Mouse (Mus musculus) thymus, postnatal 25 days (tissue): ENCODE results near the gene Pglyrp3.
"Not testable (repeated sequence)": the region's sequence is repeated elsewhere in the genome, so short reads cannot be mapped to it uniquely, and the experiment has no call there.

ENCODE experiments used
- DNase-seq: peaks from one replicate; pipeline ENCODE4 v3.0.0; 2022

Pglyrp3 gene

GRCm38 (mm10) chr3:92014283-92014682 is at the start of gene Pglyrp3:
TSS of gene Pglyrp3 (plus strand) at chr3:92014583.
- no peak for DNase-seq

- DNase-seq = no peak
Observed at GRCm38 (mm10) chr3:92011001-92011400, 3.4 kb upstream of the Pglyrp3 start.

GRCm38 (mm10) chr3:92024541-92024940 is 10.2 kb downstream of the Pglyrp3 start:
- DNase-seq = not testable (repeated sequence)

- no peak for DNase-seq
Observed at GRCm38 (mm10) chr3:92033203-92033602, 18.8 kb downstream of the Pglyrp3 start.

GRCm38 (mm10) chr3:92033892-92034291 is 19.5 kb downstream of the Pglyrp3 start:
- DNase-seq = no peak

GRCm38 (mm10) chr3:92050382-92051054 is 36.1 kb downstream of the Pglyrp3 start:
- DNase-seq = no peak

GRCm38 (mm10) chr3:92080462-92081284 is 66.3 kb downstream of the Pglyrp3 start:
- peak; percentile 16 for DNase-seq
